Mouse (Mus musculus) embryo, embryonic 9.5 days (tissue): Measurements from ENCODE around the gene Clec4a2.
"Not testable (repeated sequence)": the region's sequence is repeated elsewhere in the genome, so short reads cannot be mapped to it uniquely, and the experiment has no call there.

Experiments used
- DNase-seq: peaks from one replicate; pipeline ENCODE4 v3.0.0-alpha.2; 2017; ENCODE audit errors: extremely low spot score

Gene Clec4a2

DNA sequence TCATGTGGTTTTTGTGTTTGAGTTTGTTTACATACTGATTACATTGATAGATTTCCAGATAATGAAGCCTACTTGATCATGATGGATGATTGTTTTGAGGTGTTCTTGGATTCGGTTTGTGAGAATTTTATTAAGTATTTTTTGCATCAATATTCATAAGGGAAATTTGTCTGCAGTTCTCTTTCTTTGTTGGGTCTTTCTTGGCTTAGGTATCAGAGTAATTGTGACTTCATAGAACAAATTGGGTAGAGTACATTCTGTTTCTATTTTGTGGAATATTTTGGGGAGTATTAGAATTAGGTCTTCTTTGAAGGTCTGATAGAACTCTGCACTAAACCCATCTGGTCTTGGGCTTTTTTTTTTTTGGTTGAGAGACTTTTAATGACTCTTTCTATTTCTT is at the start of gene Clec4a2:
Gene Clec4a2, plus strand, starts transcription at position 301 of the 400 bp plus-strand sequence.
- DNase-seq, result not testable (repeated sequence)

DNA sequence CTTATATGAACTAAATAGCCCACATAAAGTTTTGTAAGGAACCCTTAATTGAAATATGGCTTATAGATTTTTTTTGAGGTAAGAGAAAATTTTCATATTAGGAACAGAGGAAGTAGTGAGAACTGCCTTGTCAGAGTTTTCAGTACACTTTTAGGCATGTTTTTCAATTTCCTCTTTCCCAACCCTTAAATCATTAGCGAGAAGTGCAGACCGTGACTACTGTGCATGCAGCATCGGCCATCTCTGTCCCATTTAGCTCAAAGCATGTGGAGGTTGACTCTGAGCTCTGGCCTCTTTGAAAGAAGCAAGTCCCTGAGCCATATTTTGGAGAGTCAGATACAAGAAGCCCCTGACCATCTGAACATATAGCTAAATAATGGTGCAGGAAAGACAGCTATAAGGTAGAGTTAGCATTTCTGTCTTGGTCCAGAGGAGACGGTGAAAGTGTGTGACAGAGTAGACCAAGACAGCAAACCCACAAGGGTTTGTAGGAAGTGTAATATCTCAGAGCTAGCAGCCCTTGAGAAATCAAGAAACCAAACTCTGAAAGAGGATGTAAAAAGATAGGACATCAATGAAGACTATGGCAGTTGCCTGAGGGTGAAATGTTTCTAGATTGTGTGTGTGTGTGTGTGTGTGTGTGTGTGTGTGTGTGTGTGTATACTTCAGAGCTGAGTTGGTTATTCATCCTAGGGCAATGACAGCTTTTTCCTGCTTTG is 10.9 kb upstream of the Clec4a2 start:
- no peak for DNase-seq

- no peak for DNase-seq
These were observed 17.0 kb downstream of the Clec4a2 start for GRCm38 (mm10) chr6:123123195-123123594.

DNA sequence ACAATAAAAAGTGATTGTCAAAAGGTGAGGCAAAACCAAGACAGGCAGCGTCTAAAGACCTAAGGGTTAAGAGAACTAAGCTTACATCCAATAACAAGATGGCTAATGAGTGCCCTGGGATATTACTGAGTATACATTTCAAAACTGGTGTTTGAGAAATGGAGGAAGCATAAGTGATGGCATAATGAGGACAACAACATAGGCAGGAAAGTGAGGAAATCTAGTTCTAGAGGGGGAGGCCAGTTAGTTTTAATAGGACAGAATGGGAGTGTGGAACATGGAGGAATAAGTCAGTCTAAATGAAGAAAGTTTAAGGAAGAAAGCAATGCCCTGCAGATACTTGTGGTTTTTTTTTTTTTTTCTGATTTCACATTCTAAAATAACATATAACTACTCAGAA is 20.9 kb downstream of the Clec4a2 start:
- DNase-seq, result no peak

DNA sequence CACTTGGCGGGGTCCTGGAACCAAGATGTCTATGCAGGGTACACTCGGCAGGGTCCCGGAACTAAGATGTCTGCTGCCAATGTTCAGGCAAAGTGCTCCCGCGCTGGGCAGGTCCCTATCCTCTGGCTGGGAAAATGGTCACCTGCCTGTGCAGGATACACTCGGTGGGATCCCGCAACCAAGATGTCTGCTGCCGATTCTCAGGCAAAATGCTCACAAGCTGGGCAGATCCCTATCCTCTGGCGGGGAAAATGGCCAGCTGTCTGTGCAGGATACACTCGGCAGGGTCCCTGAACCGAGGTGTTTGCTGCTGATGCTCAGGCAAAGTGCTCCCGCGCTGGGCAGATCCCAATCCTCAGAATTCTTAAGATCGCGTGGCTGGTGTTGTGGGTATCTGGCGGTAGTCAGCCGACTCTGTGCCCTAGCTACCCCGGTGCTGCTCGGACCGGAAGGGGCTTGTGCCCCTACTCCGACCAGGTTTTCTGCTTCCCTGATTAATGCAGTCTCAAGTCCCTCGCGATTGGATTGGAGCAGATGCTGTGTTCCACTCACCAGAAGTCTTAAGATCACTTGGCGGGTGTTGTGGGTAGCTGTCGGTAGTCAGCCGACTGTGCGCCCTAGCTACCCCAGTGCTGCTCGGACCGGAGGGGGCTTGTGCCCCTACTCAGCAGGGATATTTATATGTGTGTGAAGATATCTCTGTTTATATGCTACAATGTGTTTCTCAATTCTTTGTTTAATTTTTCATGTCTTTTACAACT is 31.7 kb downstream of the Clec4a2 start:
- not testable (repeated sequence) for DNase-seq

- DNase-seq, result no peak
These were observed 63.9 kb downstream of the Clec4a2 start for GRCm38 (mm10) chr6:123170106-123170505.

GRCm38 (mm10) chr6:123171040-123171439 is 64.8 kb downstream of the Clec4a2 start:
- DNase-seq, result no peak

DNA sequence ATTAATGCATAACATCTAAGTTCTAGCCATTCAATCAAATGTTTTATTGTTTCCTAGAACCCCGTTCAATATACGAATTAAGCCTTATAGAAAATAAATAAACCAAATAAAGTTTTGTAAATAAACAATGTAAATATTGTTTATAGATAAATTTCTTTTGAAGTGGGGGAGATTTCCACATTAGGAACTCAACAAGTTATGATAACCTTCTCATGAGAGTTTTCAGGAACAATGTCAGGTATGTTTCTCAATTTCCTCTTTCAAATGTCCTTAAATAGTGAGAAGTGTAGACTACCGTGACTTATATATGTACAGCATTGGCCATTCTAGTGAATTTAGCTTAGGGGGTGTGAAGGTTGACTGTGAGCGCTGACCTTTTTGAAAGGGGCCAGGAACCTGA is 66.4 kb downstream of the Clec4a2 start, which contains the start of gene Clec4b2:
Gene Clec4b2, plus strand, starts transcription at position 301 of the 400 bp plus-strand sequence.
- DNase-seq, result no peak

DNA sequence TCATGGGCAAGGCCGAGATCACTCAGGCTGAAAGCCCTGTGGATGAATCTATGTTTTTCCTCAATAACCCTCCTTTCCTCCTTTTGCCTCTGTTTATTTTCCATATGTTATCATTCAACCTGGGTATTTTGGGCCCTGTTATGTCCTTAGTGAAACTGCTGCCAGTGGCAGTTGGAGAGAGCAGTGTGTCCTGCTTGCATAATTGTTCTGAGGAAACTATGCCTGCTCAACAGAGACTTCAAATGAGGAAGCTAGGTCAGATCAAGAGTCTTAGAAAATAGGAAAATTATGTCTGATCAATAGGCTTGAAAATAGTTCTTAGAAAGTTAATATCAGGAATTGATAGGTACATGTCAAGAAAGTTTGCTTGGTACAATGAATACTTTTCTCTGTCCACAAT is 69.3 kb downstream of the Clec4a2 start:
- DNase-seq, result no peak

DNA sequence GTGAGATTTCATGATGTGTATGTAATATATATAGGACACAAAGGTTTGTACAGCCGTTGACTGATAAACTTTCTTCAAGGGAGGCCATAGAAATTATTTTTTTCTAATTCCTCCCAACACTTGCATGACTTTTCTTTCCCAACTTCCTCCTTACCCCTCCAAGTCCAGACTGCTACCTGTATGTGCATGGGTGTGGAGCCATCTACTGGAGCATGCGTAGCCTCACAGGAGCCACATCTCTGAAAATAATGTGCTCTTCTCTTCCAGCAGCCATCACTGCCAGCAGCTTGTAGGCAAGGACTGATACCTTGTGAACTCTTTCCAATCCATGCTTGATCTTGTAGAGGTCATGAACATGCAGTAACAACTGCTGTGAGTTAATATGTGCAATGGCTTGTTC is 78.6 kb downstream of the Clec4a2 start:
- not testable (repeated sequence) for DNase-seq
